Comparison of ENCODE assay signal across 29 mouse cellular contexts in the genomic region with DNA sequence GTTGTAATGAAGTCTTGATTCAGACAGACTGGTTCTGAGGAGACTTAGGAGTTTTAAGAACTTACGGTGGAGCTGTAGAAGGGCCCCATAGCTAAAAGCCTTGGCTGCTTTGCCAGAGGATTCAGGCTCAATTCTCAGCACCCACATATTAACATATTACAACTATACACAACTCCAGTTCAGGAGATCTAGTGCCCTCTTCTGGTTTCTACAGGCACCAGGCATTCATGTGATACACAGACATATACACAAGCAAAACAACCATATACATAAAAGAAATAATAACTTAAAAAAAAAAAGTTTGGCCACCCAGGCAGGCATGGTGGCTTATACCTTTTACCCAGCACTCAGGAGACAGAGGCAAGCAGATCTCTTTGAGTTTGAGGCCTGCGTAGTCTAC. TPM values are rescaled to one million over a fixed set of nuclear protein-coding genes. Genes with fewer than 3 reads are reported as not detected.
DNase-seq lines count a peak whose midpoint lies in the region; ATAC-seq and TF ChIP-seq lines count a peak whose summit lies in the region.
"Had no signal": no experiment of that assay in that cellular context is flagged by ENCODE, and none has a peak within 500 bp of the region (broad histone marks: within the 10 kb centered on the region; RNA-seq: fewer than 3 reads in every experiment).

No protein-coding gene starts in this region.

- H3K27ac ChIP-seq in hindbrain, embryonic 13.5 days: peak overlapping the region; percentile 95; the same call in 1 of the 2 replicates
- no peak overlapping the region for H3K27ac ChIP-seq in hindbrain, embryonic 14.5 days
- no peak overlapping the region for H3K27ac ChIP-seq in layer of hippocampus, adult 2 months
- H3K27ac ChIP-seq in midbrain, embryonic 13.5 days: 0 out of 2 replicates have a peak overlapping the region, but pooled peaks have one; percentile 88
- H3K27ac ChIP-seq in midbrain, embryonic 11.5 days (ENCODE audit: low read depth, low read length): no peak overlapping the region
- H3K27ac ChIP-seq in MEL (ENCODE audit: control insufficient read depth, low read depth, low read length): no peak overlapping the region
- H3K27ac ChIP-seq: embryonic facial prominence, embryonic 10.5 days; embryonic facial prominence, embryonic 13.5 days; forebrain, embryonic 13.5 days; gastrocnemius, adult 2 months had no signal

- no peak for ATAC-seq in hindbrain, embryonic 13.5 days (ENCODE audit: low FRiP score)
- no peak for ATAC-seq in hindbrain, embryonic 14.5 days (ENCODE audit: low FRiP score)
- ATAC-seq in midbrain, embryonic 13.5 days: no peak
- ATAC-seq in midbrain, embryonic 11.5 days (ENCODE audit: low FRiP score): no peak
- ATAC-seq: forebrain, embryonic 13.5 days; forebrain, embryonic 16.5 days had no signal

- H3K79me2 ChIP-seq in MEL (ENCODE audit: control insufficient read depth, insufficient read depth, low read length, poor library complexity): peaks cover 2% of the 10 kb centered on the region; the same call in 1 of the 2 replicates

- no peak overlapping the region for H3K4me3 ChIP-seq in hindbrain, embryonic 13.5 days
- no peak overlapping the region for H3K4me3 ChIP-seq in hindbrain, embryonic 14.5 days (replicated peaks; ENCODE audit: low read length)
- no peak overlapping the region for H3K4me3 ChIP-seq in layer of hippocampus, adult 2 months
- H3K4me3 ChIP-seq in midbrain, embryonic 13.5 days (replicated peaks): no peak overlapping the region
- H3K4me3 ChIP-seq in midbrain, embryonic 11.5 days (ENCODE audit: low read depth, low read length): no peak overlapping the region
- H3K4me3 ChIP-seq in MEL (ENCODE audit: control insufficient read depth in 1 of 2, insufficient read depth in 1 of 2, low read depth in 2 of 2, low read length in 2 of 2): no peak overlapping the region
- H3K4me3 ChIP-seq: embryonic facial prominence, embryonic 10.5 days; embryonic facial prominence, embryonic 13.5 days; erythroblast, embryonic 14.5 days; forebrain, embryonic 13.5 days; gastrocnemius, adult 2 months; hindbrain, embryonic 15.5 days had no signal

- H3K9me3 ChIP-seq in hindbrain, embryonic 13.5 days: no peaks in the 10 kb centered on the region
- no peaks in the 10 kb centered on the region for H3K9me3 ChIP-seq in hindbrain, embryonic 14.5 days (ENCODE audit: control insufficient read depth, low read length)
- H3K9me3 ChIP-seq in midbrain, embryonic 13.5 days: no peaks in the 10 kb centered on the region
- H3K9me3 ChIP-seq in midbrain, embryonic 11.5 days (ENCODE audit: control insufficient read depth, low read length): no peaks in the 10 kb centered on the region
- no peaks in the 10 kb centered on the region for H3K9me3 ChIP-seq in MEL (replicated peaks; ENCODE audit: insufficient read depth, low read length)
- H3K9me3 ChIP-seq: embryonic facial prominence, embryonic 10.5 days; embryonic facial prominence, embryonic 13.5 days; forebrain, embryonic 13.5 days; hindbrain, embryonic 15.5 days had no signal

- TF ChIP-seq POLR2A in MEL (IDR thresholded peaks at IDR 0.05; ENCODE audit: control insufficient read depth in 1 of 2, insufficient read depth in 1 of 2, low read depth in 1 of 2, low read length in 2 of 2, poor library complexity in 1 of 2): no peak

- no peak for DNase-seq in hindbrain, embryonic 14.5 days (ENCODE audit: low spot score)
- no peak for DNase-seq in layer of hippocampus, adult 2 months (ENCODE audit: low spot score in 2 of 2)
- DNase-seq in layer of hippocampus, postnatal 14 days (ENCODE audit: low spot score in 2 of 2): no peak
- no peak for DNase-seq in midbrain, embryonic 11.5 days (ENCODE audit: low spot score, missing footprints)
- DNase-seq in MEL (ENCODE audit: low read depth, low spot score): peak; percentile 30
- DNase-seq: adrenal gland, adult 2 months; adrenal gland, postnatal 25 days; B cell, adult 2 months; cerebellum, adult 8-10 months; cerebellum, postnatal 10 days; cerebellum, postnatal 36 days; embryo, embryonic 11 days; gastrocnemius, adult 2 months; gastrocnemius, postnatal 14 days; heart, adult 11 months had no signal

- no peak overlapping the region for H3K4me2 ChIP-seq in hindbrain, embryonic 13.5 days
- H3K4me2 ChIP-seq in hindbrain, embryonic 14.5 days (replicated peaks): no peak overlapping the region
- H3K4me2 ChIP-seq in midbrain, embryonic 13.5 days (replicated peaks): no peak overlapping the region
- H3K4me2 ChIP-seq in midbrain, embryonic 11.5 days: no peak overlapping the region
- H3K4me2 ChIP-seq: embryonic facial prominence, embryonic 13.5 days; forebrain, embryonic 13.5 days; heart, embryonic 11.5 days; hindbrain, embryonic 15.5 days had no signal

- no peak overlapping the region for H3K9ac ChIP-seq in hindbrain, embryonic 13.5 days
- no peak overlapping the region for H3K9ac ChIP-seq in hindbrain, embryonic 14.5 days
- H3K9ac ChIP-seq in midbrain, embryonic 13.5 days (replicated peaks): no peak overlapping the region
- H3K9ac ChIP-seq in midbrain, embryonic 11.5 days (ENCODE audit: low read length): no peak overlapping the region
- H3K9ac ChIP-seq in MEL (ENCODE audit: control insufficient read depth, low read depth, low read length, poor library complexity, severe bottlenecking): no peak overlapping the region
- H3K9ac ChIP-seq: embryonic facial prominence, embryonic 13.5 days; forebrain, embryonic 13.5 days; hindbrain, embryonic 15.5 days had no signal

- TF ChIP-seq EP300 in MEL (IDR thresholded peaks at IDR 0.05; ENCODE audit: low read depth in 1 of 2, low read length in 2 of 2): no peak

- TF ChIP-seq RAD21 in MEL (IDR thresholded peaks at IDR 0.05; ENCODE audit: low read depth, low read length): peak; percentile 35

- 0 out of 2 replicates have a peak, but pooled peaks cover 5% of the 10 kb centered on the region for H3K27me3 ChIP-seq in hindbrain, embryonic 13.5 days
- H3K27me3 ChIP-seq in hindbrain, embryonic 14.5 days (ENCODE audit: control insufficient read depth, insufficient read depth, low read length): no peaks in the 10 kb centered on the region
- peaks cover 16% of the 10 kb centered on the region for H3K27me3 ChIP-seq in midbrain, embryonic 13.5 days
- H3K27me3 ChIP-seq in midbrain, embryonic 11.5 days (ENCODE audit: control insufficient read depth, insufficient read depth, low read length): peaks cover 28% of the 10 kb centered on the region
- H3K27me3 ChIP-seq in MEL (ENCODE audit: control insufficient read depth in 1 of 2, insufficient read depth in 2 of 2, low read length in 2 of 2): peaks cover 0 to 2% of the 10 kb centered on the region in 2 experiments; a peak in 1 of 4 replicates
- H3K27me3 ChIP-seq: hindbrain, embryonic 15.5 days had no signal

- peaks cover 7% of the 10 kb centered on the region; the same call in 1 of the 2 replicates for H3K36me3 ChIP-seq in hindbrain, embryonic 13.5 days
- 0 out of 2 replicates have a peak, but pooled peaks cover 1% of the 10 kb centered on the region for H3K36me3 ChIP-seq in hindbrain, embryonic 14.5 days (replicated peaks; ENCODE audit: control insufficient read depth, insufficient read depth)
- H3K36me3 ChIP-seq in midbrain, embryonic 13.5 days: 0 out of 2 replicates have a peak, but pooled peaks cover 3% of the 10 kb centered on the region
- no peaks in the 10 kb centered on the region for H3K36me3 ChIP-seq in midbrain, embryonic 11.5 days (ENCODE audit: control insufficient read depth, insufficient read depth, low read length)
- peaks cover 0 to 19% of the 10 kb centered on the region in 2 experiments; a peak in 2 of 4 replicates for H3K36me3 ChIP-seq in MEL (ENCODE audit: control insufficient read depth in 1 of 2, insufficient read depth in 2 of 2, low read length in 2 of 2)
- H3K36me3 ChIP-seq: embryonic facial prominence, embryonic 10.5 days; embryonic facial prominence, embryonic 13.5 days; G1E; hindbrain, embryonic 15.5 days had no signal

- WGBS in hindbrain, embryonic 13.5 days: 100% methylated on average over 2 of the region's 2 CpGs
- WGBS in hindbrain, embryonic 14.5 days: 98% methylated on average over 2 of the region's 2 CpGs
- 100% methylated on average over 2 of the region's 2 CpGs for WGBS in midbrain, embryonic 13.5 days
- WGBS in midbrain, embryonic 11.5 days: 100% methylated on average over 2 of the region's 2 CpGs

- H3K4me1 ChIP-seq in hindbrain, embryonic 13.5 days (replicated peaks): peaks cover 70% of the 10 kb centered on the region
- peaks cover 52% of the 10 kb centered on the region for H3K4me1 ChIP-seq in hindbrain, embryonic 14.5 days (replicated peaks; ENCODE audit: control insufficient read depth, insufficient read depth, low read length)
- peaks cover 76% of the 10 kb centered on the region for H3K4me1 ChIP-seq in midbrain, embryonic 13.5 days (replicated peaks)
- H3K4me1 ChIP-seq in midbrain, embryonic 11.5 days (ENCODE audit: control insufficient read depth, insufficient read depth, low read length): peaks cover 18% of the 10 kb centered on the region
- peaks cover 10 to 27% of the 10 kb centered on the region in 2 experiments for H3K4me1 ChIP-seq in MEL (ENCODE audit: control insufficient read depth in 1 of 2, insufficient read depth in 2 of 2, low read length in 2 of 2)

- peak; percentile 37 for TF ChIP-seq CTCF in layer of hippocampus, adult 2 months (conservative IDR thresholded peaks at IDR 0.05)
- TF ChIP-seq CTCF in MEL (IDR thresholded peaks at IDR 0.05 in 2 of 3, conservative IDR thresholded peaks at IDR 0.05 in 1 of 3; ENCODE audit: control insufficient read depth in 1 of 3, insufficient read depth in 1 of 3, low read depth in 2 of 3, low read length in 3 of 3, poor library complexity in 1 of 3, severe bottlenecking in 1 of 3): peak in 2 of 3 experiments; percentile 24 to 53; a peak in 4 of 6 replicates

RNA-seq across cellular contexts. Expression of a gene that starts 2.6 kb away (rescaled TPM):
- polyA plus RNA-seq in hindbrain, embryonic 13.5 days (2015; fragmentation: Nextera tagmentation; extraction: Ambion mirVana): 58.3 and 63.0 TPM in 2 replicates
- 49.7 and 51.7 TPM in 2 replicates for polyA plus RNA-seq in hindbrain, embryonic 14.5 days (2014; fragmentation: Nextera tagmentation; extraction: Ambion mirVana)
- total RNA-seq in layer of hippocampus, adult 2 months (2021): 10 to 100 TPM; 33.9 to 37.3 TPM
- total RNA-seq in layer of hippocampus, postnatal 14 days (2021): 10 to 100 TPM; 37.3 to 41.3 TPM
- polyA plus RNA-seq in midbrain, embryonic 13.5 days (2015; fragmentation: Nextera tagmentation; extraction: Ambion mirVana): 48.0 and 54.5 TPM in 2 replicates
- 10.5 and 11.4 TPM in 2 replicates for polyA plus RNA-seq in midbrain, embryonic 11.5 days (2014; fragmentation: Nextera tagmentation; extraction: Ambion mirVana)
- total RNA-seq in MEL (2012; rRNA removed): 0.08 TPM in 1 of 2 replicates, not detected in the other
- 1 to 10 TPM in 1 of 2 experiments, not detected in 1; 1.0 TPM for polyA plus RNA-seq in MEL (2012; ENCODE audit: insufficient read depth in 1 of 2, insufficient read length in 2 of 2, low read depth in 1 of 2, low replicate concordance in 2 of 2, missing spikeins in 1 of 2)
- total RNA-seq: hematopoietic stem cell, adult 5-6 weeks had no signal
- polyA plus RNA-seq: erythroblast, embryonic 14.5 days; G1E had no signal

RNA-seq across cellular contexts. Expression of a gene that starts 16.1 kb away (rescaled TPM):
- polyA plus RNA-seq in hindbrain, embryonic 13.5 days (2015; fragmentation: Nextera tagmentation; extraction: Ambion mirVana): 97.6 and 102 TPM in 2 replicates
- 44.9 and 51.3 TPM in 2 replicates for polyA plus RNA-seq in hindbrain, embryonic 14.5 days (2014; fragmentation: Nextera tagmentation; extraction: Ambion mirVana)
- total RNA-seq in layer of hippocampus, adult 2 months (2021): 1 to 10 TPM; 5.0 to 5.2 TPM
- total RNA-seq in layer of hippocampus, postnatal 14 days (2021): 1 to 10 TPM; 7.6 to 8.7 TPM
- 118 and 125 TPM in 2 replicates for polyA plus RNA-seq in midbrain, embryonic 13.5 days (2015; fragmentation: Nextera tagmentation; extraction: Ambion mirVana)
- 214 and 230 TPM in 2 replicates for polyA plus RNA-seq in midbrain, embryonic 11.5 days (2014; fragmentation: Nextera tagmentation; extraction: Ambion mirVana)
- 126 and 136 TPM in 2 replicates for total RNA-seq in MEL (2012; rRNA removed)
- polyA plus RNA-seq in MEL (2012; ENCODE audit: insufficient read depth in 1 of 2, insufficient read length in 2 of 2, low read depth in 1 of 2, low replicate concordance in 2 of 2, missing spikeins in 1 of 2): 100 to 1,000 TPM; 149 to 367 TPM

RNA-seq across cellular contexts. Expression of a gene that starts 34.4 kb away (rescaled TPM):
- 134 and 145 TPM in 2 replicates for polyA plus RNA-seq in hindbrain, embryonic 13.5 days (2015; fragmentation: Nextera tagmentation; extraction: Ambion mirVana)
- 93.2 and 107 TPM in 2 replicates for polyA plus RNA-seq in hindbrain, embryonic 14.5 days (2014; fragmentation: Nextera tagmentation; extraction: Ambion mirVana)
- total RNA-seq in layer of hippocampus, adult 2 months (2021): 100 to 1,000 TPM; 118 to 123 TPM
- total RNA-seq in layer of hippocampus, postnatal 14 days (2021): 100 to 1,000 TPM in 1 of 2 experiments, 10 to 100 TPM in 1; 96.1 to 106 TPM
- polyA plus RNA-seq in midbrain, embryonic 13.5 days (2015; fragmentation: Nextera tagmentation; extraction: Ambion mirVana): 137 and 145 TPM in 2 replicates
- polyA plus RNA-seq in midbrain, embryonic 11.5 days (2014; fragmentation: Nextera tagmentation; extraction: Ambion mirVana): 111 and 113 TPM in 2 replicates
- 19.5 and 20.1 TPM in 2 replicates for total RNA-seq in MEL (2012; rRNA removed)
- 100 to 1,000 TPM in 1 of 2 experiments, 10 to 100 TPM in 1; 72.5 to 247 TPM for polyA plus RNA-seq in MEL (2012; ENCODE audit: insufficient read depth in 1 of 2, insufficient read length in 2 of 2, low read depth in 1 of 2, low replicate concordance in 2 of 2, missing spikeins in 1 of 2)

RNA-seq across cellular contexts. Expression of a gene that starts 37.7 kb away (rescaled TPM):
- polyA plus RNA-seq in hindbrain, embryonic 13.5 days (2015; fragmentation: Nextera tagmentation; extraction: Ambion mirVana): not detected in 2 replicates
- polyA plus RNA-seq in hindbrain, embryonic 14.5 days (2014; fragmentation: Nextera tagmentation; extraction: Ambion mirVana): not detected in 2 replicates
- 1 to 10 TPM; 3.9 to 7.1 TPM for total RNA-seq in layer of hippocampus, adult 2 months (2021)
- total RNA-seq in layer of hippocampus, postnatal 14 days (2021): 1 to 10 TPM; 5.3 to 5.5 TPM
- not detected in 2 replicates for polyA plus RNA-seq in midbrain, embryonic 13.5 days (2015; fragmentation: Nextera tagmentation; extraction: Ambion mirVana)
- not detected in 2 replicates for polyA plus RNA-seq in midbrain, embryonic 11.5 days (2014; fragmentation: Nextera tagmentation; extraction: Ambion mirVana)
- total RNA-seq in MEL (2012; rRNA removed): 1.7 and 2.1 TPM in 2 replicates
- polyA plus RNA-seq in MEL (2012; ENCODE audit: insufficient read depth in 1 of 2, insufficient read length in 2 of 2, low read depth in 1 of 2, low replicate concordance in 2 of 2, missing spikeins in 1 of 2): not detected
- total RNA-seq: hematopoietic stem cell, adult 5-6 weeks had no signal
- polyA plus RNA-seq: brain, embryonic 14.5 days; embryonic facial prominence, embryonic 10.5 days; embryonic facial prominence, embryonic 13.5 days; forebrain, embryonic 13.5 days; forebrain, embryonic 16.5 days; heart, embryonic 11.5 days; heart, embryonic 14.5 days; heart, postnatal 0 days; hindbrain, embryonic 15.5 days had no signal

RNA-seq across cellular contexts. Expression of a gene that starts 49.8 kb away (rescaled TPM):
- 1.6 and 2.1 TPM in 2 replicates for polyA plus RNA-seq in hindbrain, embryonic 13.5 days (2015; fragmentation: Nextera tagmentation; extraction: Ambion mirVana)
- polyA plus RNA-seq in hindbrain, embryonic 14.5 days (2014; fragmentation: Nextera tagmentation; extraction: Ambion mirVana): 2.0 and 2.2 TPM in 2 replicates
- 100 to 1,000 TPM; 142 to 148 TPM for total RNA-seq in layer of hippocampus, adult 2 months (2021)
- 10 to 100 TPM; 76.3 to 83.1 TPM for total RNA-seq in layer of hippocampus, postnatal 14 days (2021)
- 1.3 and 1.6 TPM in 2 replicates for polyA plus RNA-seq in midbrain, embryonic 13.5 days (2015; fragmentation: Nextera tagmentation; extraction: Ambion mirVana)
- polyA plus RNA-seq in midbrain, embryonic 11.5 days (2014; fragmentation: Nextera tagmentation; extraction: Ambion mirVana): 0.14 and 0.18 TPM in 2 replicates
- total RNA-seq in MEL (2012; rRNA removed): 0.13 and 0.23 TPM in 2 replicates
- polyA plus RNA-seq in MEL (2012; ENCODE audit: insufficient read depth in 1 of 2, insufficient read length in 2 of 2, low read depth in 1 of 2, low replicate concordance in 2 of 2, missing spikeins in 1 of 2): under 1 TPM in 1 of 2 experiments, not detected in 1; 0.52 TPM
- total RNA-seq: G1E had no signal
- polyA plus RNA-seq: G1E had no signal

Comparison
In these comparisons a context has a peak if more than half of its experiments do, and no peak if none do; other contexts are left out.
1. H3K27ac ChIP-seq: peak in hindbrain, embryonic 13.5 days (single experiment) and midbrain, embryonic 13.5 days (single experiment); none in hindbrain, embryonic 14.5 days (single experiment), layer of hippocampus, adult 2 months (single experiment), midbrain, embryonic 11.5 days (single experiment) and MEL (single experiment).